Mouse (Mus musculus) bone marrow, adult 2 months (tissue): ENCODE measurements around the gene AI593442. TPM values are rescaled to one million over a fixed set of nuclear protein-coding genes. Genes with fewer than 3 reads are reported as not detected.

ENCODE experiments used
- H3K27ac ChIP-seq: fragments of 200-500 bp; 2 replicates; pipeline ENCODE4 v1.5.1; 2012; ENCODE audit warnings: low read depth, mild to moderate bottlenecking, control low read depth, inconsistent platforms, low read length; ENCODE audit not compliant: control insufficient read depth, poor library complexity, insufficient read depth
- H3K4me1 ChIP-seq: fragments of 200-500 bp; 2 replicates; pipeline ENCODE4 v1.6.1; 2011; ENCODE audit warnings: low read length; ENCODE audit not compliant: control insufficient read depth, insufficient read depth
- H3K4me3 ChIP-seq: fragments of 200-500 bp; replicated peaks from 2 replicates; pipeline ENCODE3; 2011; ENCODE audit warnings: mild to moderate bottlenecking, low read depth, low read length, control low read depth; ENCODE audit not compliant: control insufficient read depth
- CTCF ChIP-seq: fragments of 200-500 bp; IDR thresholded peaks from 2 replicates; pipeline ENCODE4 v1.5.1; 2011; ENCODE audit warnings: low read length, control low read depth; ENCODE audit not compliant: control insufficient read depth, insufficient read depth
- POLR2A ChIP-seq: fragments of 200-500 bp; IDR thresholded peaks from 2 replicates; pipeline ENCODE4 v1.6.1; 2011; ENCODE audit warnings: low read depth, mild to moderate bottlenecking, control low read depth, low read length, borderline replicate concordance; ENCODE audit not compliant: control insufficient read depth
- WGBS: fragments of 180-500 bp; shearing (Covaris S2); methylation state at CpG from one replicate; pipeline ENCODE4 v1.1.7; 2018; 5-methylcytosine and 5-hydroxymethylcytosine counted together
- polyA plus RNA-seq: library from polyadenylated mRNA; stranded (reverse); fragments of >200 nt; gene quantifications from 2 replicates; pipeline ENCODE4 v1.2.4, GENCODE M21; 2011; ENCODE audit warnings: low replicate concordance; ENCODE audit not compliant: missing spikeins, insufficient read depth, insufficient read length

The AI593442 gene
- polyA plus RNA-seq, 1 experiment: 0.80 TPM

DNA sequence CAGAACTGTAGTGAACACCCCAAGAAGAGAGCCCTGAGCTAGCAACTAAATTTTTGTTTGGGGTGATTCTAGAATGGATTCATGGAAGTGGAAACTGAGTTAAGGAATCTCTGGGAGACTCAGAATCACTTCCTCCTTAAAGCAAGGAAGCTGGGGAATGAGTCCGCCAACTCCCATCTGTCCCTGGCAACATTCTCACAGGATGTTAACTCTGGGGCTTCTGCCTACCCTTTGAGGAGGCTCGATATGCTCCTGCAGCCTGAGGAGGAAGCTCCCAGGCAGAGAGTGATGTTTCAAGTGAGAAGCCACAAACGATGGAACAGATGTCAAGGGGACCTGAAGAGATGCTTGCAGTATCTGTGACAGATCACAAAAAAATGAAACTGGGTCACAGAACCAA is 18.2 kb downstream of the AI593442 start:
- Histone ChIP-seq H3K27ac (no peak overlapping the region), H3K4me3 (no peak overlapping the region), H3K4me1 (no peaks in the 10 kb centered on the region)
- TF ChIP-seq POLR2A: no peak
- TF ChIP-seq CTCF: no peak
- WGBS: 64% methylated on average over 3 of the region's 3 CpGs

DNA sequence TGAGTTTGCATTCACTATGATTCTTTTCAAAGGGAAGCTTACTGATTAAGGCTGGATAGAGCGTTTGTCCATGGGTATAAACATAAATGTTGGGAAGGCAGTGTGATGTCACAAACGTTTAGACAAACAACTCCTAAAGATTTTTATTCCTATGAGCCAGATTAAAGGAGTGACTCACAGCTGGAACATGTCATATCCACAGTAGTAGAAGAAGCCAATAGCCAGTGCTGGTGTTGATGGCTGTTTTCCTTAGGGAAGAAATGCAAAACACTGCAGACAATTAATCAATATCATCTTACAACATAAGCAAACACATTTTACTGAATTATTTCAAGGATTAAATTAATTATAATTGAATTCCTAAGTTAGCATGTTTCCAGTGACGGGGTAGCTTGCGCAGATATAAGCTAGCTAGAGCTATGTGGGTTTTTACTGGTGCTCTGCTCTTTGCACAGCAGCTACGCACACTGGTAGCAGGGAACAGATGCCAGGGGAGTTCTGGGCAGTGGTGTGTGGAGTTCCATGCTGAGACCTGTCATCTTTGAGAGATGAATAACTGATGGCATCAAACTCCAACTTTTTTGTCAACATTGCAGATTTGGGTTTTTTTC is 29.1 kb downstream of the AI593442 start:
- 73% methylated on average over 5 of the region's 5 CpGs for WGBS
- no peak overlapping the region for H3K27ac ChIP-seq
- TF ChIP-seq CTCF: no peak
- TF ChIP-seq POLR2A: no peak
- H3K4me1 ChIP-seq: no peaks in the 10 kb centered on the region
- no peak overlapping the region for H3K4me3 ChIP-seq

DNA sequence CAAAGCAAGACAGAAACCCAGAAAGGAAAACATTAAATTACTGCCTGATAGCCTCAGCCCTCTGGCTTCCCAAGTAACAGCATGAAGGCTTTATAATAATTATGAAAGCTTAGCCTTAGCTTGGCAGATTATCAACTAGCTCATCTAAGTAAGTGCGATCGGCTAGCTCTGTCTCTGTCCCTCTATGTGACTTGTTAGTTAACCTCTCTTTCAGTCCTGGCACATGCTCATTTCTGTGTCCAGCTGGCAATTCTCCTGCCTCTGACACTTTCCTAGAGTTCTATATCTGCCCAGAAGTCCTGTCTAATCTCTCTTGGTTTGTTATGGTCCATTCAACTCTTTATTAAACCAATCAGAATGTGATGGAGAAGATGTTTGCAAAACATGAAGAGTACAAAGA is 34.3 kb downstream of the AI593442 start:
- TF ChIP-seq CTCF (no peak), POLR2A (no peak)
- H3K27ac ChIP-seq: no peak overlapping the region
- no peaks in the 10 kb centered on the region for H3K4me1 ChIP-seq
- no peak overlapping the region for H3K4me3 ChIP-seq
- WGBS: 94% methylated on average over 2 of the region's 2 CpGs

DNA sequence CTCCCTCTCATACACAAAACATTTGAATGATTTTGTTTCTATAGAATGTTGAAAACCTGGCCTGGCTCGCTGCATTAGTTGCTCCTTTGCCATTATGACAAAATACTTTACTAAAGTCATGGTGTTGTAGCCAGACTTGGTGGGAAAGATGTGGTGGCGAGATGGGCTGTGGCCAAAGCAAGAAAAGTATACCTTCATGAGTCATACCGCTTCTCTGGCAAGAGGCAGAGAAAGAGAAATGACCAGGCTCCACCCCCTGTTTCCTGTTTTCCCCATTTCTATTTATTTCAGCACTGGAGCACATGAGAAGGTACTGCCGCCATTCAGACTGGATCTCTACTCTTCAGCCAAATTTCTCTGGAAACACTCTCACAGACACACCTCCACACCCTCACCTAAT is 35.0 kb downstream of the AI593442 start:
- 25% methylated on average over 4 of the region's 4 CpGs for WGBS
- H3K27ac ChIP-seq: no peak overlapping the region
- no peak for TF ChIP-seq CTCF
- no peak for TF ChIP-seq POLR2A
- no peak overlapping the region for H3K4me3 ChIP-seq
- H3K4me1 ChIP-seq: no peaks in the 10 kb centered on the region

DNA sequence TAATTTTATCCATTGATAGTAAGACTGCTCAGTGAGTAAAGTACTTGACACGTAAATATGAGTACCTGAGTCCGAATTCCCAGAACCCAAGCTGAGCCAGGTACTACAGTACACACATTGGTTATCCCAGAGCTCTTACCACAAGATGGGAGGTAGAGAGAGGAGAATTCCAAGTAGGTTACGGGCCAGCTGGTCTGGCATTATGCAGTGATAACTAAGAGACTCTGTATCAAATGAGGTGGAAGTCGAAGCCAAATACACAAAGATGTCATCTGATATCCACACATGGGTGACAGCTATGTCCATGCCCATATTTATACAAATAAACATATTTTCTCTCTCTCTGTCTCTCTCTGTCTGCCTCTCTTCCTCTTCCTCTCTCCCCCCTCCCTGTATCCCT is 35.4 kb downstream of the AI593442 start:
- H3K27ac ChIP-seq: no peak overlapping the region
- no peaks in the 10 kb centered on the region for H3K4me1 ChIP-seq
- TF ChIP-seq CTCF: no peak
- TF ChIP-seq POLR2A: no peak
- no peak overlapping the region for H3K4me3 ChIP-seq
- WGBS: 79% methylated on average over 4 of the region's 4 CpGs

DNA sequence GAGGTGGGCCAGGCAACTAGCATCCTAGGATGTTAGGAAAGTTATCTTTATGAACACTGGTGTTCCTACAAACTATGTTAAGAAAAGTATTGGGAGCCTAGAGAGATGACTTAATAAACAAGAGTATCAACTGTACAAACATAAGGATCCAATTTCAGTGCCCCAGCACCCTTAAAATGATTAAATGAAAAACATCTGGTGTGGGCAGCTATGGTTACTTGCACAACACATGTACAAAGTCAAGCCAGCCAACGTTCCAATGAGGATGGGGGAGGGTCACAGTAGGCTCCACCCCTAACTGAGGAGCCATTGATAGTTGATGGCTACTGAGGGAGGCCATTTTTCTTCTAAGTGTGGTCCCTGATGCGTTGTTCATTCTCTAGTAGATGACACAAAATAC is 43.6 kb downstream of the AI593442 start:
- H3K4me3 ChIP-seq: no peak overlapping the region
- no peak overlapping the region for H3K27ac ChIP-seq
- no peaks in the 10 kb centered on the region for H3K4me1 ChIP-seq
- WGBS: 58% methylated on average over 2 of the region's 2 CpGs
- TF ChIP-seq CTCF: no peak
- TF ChIP-seq POLR2A: no peak

DNA sequence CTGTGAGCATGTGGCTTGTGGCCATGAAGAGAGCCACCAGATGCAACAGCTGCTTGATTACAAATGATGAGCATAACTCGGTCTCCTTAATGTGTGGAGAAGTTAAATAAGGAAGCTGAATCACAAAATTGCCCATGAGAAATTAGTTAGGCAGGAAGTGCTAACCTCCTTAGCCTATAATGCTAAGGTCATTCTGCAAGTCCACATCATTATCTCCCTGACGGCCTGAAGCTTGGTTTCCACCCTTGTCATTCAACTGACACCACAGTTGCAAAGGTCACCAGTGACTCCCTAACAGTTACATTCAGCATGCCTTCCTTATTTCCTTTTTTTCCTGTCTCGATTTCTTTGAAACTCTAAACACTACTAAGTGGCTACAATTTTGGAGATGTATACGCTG is 55.7 kb downstream of the AI593442 start:
- WGBS: 6% methylated on average over 4 of the region's 4 CpGs
- Histone ChIP-seq H3K4me3 (no peak overlapping the region), H3K4me1 (no peaks in the 10 kb centered on the region), H3K27ac (no peak overlapping the region)
- TF ChIP-seq POLR2A (no peak), CTCF (no peak)
